Mouse (Mus musculus) brain, embryonic 18.5 days (tissue): Measurements from ENCODE around the gene Ccdc51.

ENCODE experiments used
- DNase-seq: peaks from one replicate; pipeline ENCODE4 v3.0.0-alpha.2; 2012; ENCODE audit warnings: low read depth, low spot score

The Ccdc51 gene

DNA sequence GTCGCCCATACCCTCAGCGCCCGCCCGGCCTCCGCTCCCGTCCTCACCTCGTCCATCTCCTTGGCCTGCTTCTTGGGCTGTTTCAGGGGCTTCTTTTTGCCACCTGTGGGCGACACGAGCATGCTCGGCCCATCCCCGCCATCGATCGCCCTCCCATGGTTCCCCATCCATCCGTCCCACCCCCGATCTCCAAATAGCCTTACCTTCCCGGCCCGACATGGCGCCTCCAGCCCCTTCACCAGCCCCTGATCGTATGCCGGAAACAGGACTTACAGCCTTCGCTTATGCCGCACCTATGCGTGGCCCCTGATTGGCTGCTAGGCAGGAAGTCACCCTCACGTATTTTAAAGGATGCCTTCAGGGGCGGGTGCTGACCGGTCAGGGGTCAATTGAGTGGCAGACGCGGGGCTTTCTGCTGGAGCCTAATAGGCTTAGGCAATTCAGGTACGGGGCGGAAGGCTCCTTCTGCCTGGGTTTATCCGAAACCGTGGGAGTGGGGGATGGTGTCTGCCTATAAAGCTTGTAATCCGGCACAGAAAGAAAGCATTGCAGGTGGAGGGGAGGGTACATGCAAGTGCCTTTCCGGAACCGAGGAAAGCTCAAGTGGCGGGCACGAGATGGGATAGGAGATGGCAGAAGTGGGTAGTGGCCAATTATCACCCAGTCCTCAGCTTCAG is at the start of gene Ccdc51, which contains the start of gene Tma7:
Gene Ccdc51 (plus strand): TSS at position 370 of the 677 bp plus-strand sequence.
Gene Tma7 (minus strand): TSS at position 464 of the 677 bp plus-strand sequence.
- peak; percentile 78 for DNase-seq

DNA sequence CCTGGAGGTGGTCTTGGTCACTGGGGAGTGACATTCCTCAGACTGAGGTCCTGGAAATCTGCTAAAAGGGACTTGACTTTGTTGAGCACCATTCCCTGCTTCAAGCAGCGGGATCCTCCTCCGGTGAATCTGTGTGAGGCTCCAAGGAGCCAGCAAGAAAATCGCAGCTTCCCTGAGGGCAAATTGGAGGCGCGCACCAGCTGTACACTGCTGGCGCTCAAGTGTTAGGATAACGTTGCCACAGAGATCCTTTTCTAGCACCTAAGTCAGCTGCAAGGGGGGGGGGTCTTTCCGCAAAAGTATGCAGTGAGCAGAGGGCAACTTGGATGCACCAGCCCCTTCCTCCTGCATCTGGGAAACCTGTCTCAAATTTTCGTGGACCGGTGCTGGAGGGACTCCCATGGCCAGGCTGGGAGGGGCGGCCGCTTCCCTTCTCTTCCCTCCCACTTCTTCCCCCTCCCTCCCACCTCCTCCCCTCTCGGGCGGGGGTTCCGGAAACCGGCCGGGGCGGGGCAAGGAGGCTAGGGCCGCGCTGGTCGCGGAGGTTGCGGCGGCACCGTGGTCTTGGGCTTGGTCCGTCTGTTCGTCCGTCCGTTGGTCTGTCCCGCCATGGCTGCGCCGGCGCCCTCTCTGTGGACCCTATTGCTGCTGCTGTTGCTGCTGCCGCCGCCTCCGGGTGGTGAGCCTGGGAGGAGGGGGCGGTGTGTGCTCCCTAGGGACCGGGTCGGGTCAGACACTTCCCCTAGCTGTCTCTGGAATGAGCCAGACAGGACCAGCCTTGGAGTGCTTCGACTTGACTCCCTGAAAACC is 44.0 kb upstream of the Ccdc51 start, which contains the start of gene Shisa5:
Gene Shisa5 (plus strand): TSS at position 480 of the 810 bp plus-strand sequence.
- DNase-seq, result no peak

DNA sequence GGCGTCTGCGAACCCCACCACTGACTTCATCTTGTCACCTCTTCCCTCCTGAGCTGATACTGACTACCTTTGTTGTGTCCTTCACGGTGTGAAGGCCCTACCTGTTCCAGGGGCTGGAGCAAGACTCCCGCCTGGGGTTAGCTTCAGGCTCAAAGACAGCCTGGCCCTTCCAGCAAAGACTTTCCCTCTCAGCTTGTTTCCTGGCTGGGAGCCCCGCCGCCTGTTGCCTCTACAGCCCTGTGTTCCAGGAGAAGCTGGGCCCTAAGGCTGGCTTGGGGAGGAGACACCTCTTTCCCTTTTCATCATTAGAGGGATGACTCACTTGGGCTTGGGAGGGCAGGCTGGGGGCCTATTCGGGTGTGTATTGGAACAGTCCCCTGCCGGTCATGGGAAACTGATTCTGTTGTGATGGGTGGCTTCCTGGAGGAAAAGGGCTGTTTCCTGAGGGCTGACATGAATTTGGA is 43.4 kb upstream of the Ccdc51 start:
- no peak for DNase-seq

DNA sequence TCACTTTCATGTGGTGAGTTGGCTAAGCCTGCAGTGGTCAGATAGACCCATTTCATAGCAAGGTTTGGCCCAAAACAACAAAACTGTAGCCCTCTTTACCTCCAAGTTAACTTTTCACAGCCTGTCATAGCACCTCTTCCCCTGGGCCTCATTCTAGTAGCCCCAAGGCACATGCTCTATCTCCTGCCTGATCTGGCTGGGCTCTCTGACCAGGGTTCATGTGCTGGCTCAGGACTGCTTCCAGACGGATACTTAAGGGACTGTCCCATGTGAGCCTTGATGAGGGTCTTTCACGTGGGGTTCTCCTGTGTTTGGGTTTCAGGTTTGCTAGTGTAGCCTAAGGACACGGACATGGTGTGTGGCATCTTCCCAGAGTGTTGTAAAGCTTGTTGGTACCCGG is 42.6 kb upstream of the Ccdc51 start:
- DNase-seq, result no peak

DNA sequence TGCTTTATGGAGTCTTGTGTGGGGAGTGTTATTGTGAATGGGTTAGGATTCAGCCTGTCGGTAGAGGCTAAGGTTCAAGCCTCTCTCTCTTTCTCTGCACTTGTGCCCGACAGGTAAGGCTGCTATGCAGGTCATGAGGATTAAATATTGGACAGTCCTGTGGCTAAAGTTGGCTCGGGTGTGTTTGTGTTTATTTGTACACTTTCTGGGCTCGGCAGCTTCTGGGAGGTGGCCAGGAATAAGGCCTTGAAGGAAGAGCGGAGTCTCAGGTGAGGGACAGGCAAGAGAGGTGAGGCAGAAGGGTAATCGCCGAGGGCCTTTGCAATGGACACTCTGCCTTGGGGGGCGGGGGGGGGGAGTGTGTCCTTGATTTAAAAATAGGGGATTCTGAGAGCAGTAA is 42.1 kb upstream of the Ccdc51 start:
- no peak for DNase-seq

DNA sequence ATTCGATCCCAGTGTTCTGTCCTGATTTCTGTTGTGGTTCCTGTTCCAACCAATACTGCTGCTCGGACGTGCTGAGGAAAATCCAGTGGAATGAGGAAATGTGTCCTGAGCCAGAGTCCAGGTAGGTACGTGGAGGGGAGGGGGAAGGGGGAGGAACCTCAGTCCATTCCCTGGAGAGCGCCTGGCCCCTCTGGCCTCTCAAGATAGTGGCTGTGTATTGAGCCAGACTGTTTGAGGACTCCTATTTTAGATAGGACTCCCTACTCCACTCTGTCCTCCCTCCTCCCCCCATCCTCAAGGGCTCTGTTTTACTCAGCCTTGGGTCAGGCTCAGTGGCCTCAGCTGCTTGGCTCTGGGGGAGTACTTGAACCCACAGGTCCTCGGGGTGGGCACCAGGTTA is 41.4 kb upstream of the Ccdc51 start:
- no peak for DNase-seq

DNA sequence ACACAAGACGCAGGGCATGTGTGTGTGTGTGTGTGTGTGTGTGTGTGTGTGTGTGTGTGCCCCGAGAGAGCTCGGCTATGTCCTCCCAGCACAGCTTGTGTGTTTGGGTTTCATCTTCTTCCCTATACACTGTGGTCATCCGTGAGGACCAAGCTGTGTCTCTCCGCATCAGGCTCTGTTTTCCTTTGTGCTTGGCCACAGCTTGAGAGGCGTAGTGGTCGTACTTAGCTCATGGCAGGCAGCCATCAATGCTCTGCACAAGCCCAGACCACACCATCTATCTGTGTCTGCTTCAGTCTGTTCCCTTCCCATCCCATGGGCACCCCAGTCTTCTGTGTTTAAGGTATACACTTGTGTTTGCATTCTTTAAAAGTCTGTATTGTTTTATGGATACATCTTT is 40.9 kb upstream of the Ccdc51 start:
- DNase-seq, result no peak

DNA sequence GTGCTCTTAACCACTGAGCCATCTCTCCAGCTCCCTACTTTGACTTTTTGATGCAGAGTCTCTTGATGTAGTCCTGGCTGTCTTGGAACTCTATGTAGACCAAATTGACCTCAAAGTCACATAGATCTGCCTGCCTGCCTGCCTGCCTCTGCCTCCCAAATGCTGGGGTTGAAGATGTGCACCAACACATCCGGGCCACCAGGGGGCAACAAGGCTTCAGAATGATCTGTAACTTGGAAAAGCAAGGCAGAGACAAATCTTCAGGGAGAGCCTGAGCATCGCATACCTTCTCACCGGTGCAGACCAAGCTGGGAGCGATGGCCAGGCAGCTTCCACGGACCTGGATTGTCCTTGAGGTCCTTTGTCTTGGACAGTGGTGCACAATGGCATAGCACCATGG is 36.0 kb upstream of the Ccdc51 start:
- DNase-seq, result no peak

DNA sequence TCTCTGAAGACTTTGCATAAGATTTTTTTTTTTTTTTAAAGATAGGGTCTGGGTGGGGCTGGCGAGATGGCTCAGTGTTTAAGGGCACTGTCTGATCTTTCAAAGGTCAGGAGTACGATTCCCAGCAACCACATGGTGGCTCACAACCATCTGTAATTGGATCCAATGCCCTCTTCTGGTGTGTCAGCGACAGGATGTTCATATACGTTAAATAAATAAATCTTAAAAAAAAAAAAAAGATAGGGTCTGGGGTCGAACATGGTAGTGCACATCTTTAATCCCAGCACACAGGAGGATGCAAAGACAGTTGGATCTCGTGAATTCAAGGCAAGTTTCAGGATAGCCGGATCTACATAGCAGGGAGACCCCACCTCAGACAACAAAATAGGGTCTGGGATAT is 33.0 kb upstream of the Ccdc51 start:
- DNase-seq, result no peak

DNA sequence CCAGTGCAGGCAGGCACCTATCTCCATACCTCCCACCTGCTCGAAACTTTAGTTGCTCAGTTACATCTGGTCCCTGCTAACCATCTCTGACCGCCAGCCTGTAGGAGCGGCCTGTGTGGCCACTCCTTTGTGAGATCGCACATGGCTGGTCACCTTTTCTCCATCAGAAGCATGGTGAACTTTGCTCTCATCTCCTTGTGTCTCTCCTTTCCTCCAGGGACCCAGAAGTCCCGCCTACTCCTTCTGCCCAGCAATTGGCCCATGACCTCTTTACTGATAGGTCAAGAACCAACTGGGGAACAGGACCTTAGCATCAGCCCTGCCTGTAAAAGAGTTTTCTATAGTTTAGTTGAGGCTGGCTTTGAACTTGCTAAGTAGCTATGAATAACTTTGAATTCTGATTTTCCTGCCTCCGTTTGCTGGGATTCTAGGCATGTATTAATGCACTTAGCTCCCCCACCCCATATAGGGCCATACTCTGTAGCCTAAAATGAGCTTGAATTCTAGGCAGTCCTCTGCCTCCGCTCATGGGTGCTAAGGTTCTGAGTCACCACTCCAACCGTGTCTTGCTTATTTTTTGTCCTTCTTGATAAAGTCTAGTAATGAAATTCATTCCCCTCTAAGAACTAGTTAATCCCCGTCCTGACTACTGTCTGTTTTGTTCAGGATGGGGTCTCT is 32.2 kb upstream of the Ccdc51 start:
- no peak for DNase-seq

DNA sequence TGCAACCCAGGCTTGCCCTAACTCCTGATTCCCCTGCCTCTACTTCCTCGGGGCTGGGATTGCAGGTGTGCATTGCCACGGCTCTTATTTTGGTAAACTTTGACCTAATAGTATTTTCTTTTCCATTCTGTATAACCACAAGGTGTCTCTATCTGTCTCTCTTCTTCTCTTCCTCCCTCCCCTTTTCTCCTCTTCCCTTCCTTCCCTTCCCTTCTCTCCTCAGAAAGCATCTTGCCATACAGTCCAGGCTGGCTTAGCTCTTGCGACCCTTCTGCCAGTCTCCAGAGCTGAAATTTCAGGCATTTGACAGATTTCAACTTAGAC is 31.7 kb upstream of the Ccdc51 start:
- no peak for DNase-seq

DNA sequence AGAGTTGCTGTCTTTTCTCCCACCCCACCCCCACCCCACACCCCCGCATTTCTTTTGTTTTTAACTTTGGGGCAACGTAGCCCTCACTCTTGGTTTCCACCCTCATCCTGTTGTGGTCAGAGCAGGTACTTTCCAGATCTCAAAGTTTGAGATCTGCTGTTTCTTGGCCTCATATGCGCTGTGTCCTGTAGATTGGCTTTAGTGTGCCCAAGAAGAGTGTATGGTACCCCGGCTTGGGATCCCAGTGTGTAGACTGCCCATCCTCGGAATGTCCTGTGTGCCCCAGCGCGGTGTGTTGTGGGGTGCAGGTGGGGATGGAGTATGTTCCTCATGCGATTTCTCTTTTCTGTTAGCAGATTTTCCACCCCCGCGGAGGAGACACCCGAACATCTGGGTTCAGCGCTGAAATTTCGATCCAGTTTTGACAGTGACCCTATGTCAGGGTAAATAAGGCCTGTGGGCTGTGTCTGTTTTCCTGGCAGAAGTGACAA is 31.2 kb upstream of the Ccdc51 start:
- DNase-seq, result no peak

DNA sequence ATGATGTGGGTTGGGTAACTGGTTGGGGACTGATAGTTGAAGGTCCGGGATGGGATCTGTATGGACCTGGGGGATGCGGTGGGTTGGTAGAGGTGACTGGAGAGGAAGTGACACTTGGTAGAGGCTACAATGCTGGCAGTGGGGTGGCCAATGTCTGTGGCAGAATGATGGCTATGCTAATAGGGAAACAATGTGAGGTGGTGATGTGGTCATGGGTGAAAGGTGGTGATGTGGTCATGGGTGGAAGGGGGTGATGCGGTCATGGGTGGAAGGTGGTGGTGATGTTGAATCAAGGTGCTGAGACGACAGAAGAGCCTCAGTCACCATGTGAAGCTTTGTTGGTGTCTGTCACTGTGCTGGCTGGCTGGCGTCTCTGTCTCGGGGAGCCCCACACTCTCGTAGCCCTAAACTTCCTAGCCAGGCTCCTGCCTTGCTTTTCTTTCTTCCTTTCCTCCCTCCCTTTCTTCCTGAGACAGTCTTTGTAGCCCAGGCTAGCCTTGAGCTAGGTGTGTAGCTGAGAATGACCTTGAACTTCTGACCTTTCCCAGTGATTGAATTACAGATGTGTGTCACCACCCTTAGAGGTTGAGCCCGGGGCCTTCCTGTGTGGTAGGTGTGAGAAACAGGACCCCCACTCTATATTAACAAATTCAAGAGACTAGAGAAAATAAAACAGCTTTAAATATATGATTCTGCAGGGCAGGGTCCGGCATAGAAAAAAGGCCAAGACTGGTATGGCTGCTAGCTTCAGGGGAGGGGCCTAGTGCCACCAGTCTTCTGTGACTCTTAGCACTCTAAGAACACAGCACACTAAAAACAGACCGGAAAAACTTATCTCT is 30.4 kb upstream of the Ccdc51 start:
- DNase-seq, result no peak

DNA sequence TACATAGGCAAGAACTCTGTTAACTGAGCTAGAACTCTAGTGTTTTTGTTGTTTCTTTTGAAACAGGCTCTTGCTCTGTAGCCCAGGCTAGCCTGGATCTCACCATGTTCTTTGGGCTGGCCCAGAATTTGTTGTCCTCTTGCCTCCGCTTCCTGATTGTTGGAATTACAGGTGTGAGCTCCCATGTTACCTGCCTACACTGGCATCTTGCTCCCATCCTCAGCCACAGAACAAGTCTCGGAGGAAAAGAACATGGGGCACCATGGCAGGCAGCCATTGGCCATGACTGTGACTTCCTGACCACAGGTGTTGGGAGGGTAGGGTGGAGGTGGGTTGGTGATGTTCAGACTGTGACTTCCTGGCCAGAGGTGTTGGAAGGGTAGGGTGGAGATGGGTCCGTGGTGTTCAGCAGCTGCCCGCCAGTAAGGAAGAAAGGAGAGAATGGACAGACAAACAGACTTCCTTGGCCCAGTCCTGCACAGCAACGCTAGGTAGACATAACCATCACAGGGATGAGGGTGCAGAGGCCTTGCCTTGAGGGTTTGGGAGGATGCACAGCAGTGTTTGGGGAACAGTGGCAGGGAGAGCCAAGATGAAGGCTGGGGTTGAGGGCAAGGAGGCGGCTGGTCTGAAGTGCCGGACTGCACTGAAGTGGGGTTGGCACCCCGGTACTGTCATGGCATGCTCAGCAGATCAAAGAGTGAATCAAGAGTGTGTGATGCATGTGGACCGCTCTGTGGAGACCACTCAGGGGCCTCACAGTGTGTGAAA is 29.6 kb upstream of the Ccdc51 start:
- no peak for DNase-seq

DNA sequence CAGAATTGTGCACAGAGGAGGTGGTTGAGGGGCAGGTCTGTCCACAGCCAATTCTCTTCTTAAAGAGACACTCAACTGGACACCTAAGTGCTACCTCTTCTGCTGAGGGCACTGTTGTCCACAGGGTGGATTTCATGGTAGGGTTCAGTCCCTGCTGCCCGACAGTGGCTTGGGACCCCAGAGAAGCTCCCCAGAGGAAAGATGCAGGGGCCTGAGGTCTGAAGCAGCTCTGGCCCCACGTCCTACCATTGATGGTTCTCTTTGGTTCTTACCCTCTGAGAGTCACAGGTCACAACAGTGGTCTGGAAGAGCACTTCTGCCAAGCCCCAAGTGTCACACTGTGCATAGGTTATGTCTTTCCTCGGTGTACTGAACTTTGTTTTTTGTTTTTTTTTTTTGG is 28.9 kb upstream of the Ccdc51 start:
- DNase-seq, result no peak

DNA sequence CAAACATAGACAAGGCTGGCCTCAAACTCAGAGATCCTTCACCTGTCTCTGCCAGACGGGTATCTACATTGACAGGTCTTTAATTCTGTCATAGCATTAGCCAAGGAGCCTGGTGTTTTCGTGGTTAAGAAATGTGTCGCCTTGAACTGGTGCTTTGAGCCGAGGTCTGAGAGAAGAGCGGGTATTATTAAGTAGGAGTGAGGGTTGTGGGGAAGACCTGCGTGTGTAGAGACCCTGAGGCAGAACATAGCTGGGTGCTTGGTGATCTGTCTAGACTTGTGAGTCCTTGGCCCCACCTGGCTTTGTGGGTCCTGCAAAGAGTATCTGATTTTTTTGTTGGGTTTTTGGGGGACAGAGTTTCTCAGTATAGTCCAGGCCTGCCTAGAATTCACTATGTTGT is 28.4 kb upstream of the Ccdc51 start:
- DNase-seq, result no peak

DNA sequence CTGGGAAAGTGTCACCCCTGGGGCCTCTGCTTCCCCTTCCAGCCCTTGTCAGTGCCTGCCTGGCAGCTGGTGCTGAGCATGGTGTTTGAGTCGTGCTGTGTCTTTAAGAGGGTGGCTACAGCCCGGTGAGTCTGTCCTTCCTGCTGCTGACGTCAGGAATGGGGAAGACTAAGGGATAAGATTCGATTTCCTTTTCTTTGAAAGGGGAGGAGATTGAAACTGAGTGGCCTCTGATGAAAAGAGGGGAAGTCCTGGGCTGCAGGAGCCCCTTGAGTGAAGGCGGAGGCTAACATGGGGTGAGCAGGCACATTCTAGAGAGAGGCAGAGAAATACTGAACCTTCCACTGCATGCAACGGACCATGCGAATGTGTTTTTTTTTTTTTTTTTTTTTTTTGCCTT is 27.6 kb upstream of the Ccdc51 start:
- DNase-seq, result peak; percentile 54

DNA sequence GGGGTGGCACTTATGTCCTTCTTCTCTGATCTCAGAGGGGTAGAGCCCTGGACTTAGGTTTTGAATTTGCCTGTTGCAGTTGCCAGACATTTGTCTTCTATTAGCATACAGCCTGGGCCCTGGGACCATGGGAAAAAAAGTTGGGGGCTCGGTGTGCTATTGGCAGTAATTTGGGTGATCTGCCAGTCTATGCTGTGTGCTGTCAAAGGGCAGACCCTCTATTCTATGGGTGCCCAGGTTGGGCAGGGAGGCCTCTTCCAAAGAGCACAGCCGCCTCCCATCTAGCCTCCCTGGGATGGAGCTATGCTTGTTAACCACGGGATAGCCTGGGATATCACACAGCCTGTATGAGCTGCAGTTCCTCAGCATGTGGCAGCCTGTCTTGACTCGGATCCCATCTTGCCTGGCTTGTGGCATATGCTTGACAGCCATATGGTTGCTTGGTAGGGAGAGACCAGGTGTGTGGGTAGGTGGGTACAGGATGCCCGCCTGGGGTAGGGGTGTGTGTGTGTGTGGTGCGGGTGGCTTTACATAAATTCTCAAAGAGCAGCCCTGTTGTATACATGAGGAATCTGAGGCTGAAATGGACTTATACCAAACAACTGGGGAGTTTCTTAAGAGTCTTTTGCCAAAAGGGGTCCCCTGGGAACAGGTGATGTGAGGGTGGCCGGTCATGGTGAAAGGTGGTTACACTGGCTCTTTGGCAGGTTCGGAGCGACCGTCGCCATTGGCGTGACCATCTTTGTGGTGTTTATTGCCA is 26.8 kb upstream of the Ccdc51 start:
- no peak for DNase-seq

DNA sequence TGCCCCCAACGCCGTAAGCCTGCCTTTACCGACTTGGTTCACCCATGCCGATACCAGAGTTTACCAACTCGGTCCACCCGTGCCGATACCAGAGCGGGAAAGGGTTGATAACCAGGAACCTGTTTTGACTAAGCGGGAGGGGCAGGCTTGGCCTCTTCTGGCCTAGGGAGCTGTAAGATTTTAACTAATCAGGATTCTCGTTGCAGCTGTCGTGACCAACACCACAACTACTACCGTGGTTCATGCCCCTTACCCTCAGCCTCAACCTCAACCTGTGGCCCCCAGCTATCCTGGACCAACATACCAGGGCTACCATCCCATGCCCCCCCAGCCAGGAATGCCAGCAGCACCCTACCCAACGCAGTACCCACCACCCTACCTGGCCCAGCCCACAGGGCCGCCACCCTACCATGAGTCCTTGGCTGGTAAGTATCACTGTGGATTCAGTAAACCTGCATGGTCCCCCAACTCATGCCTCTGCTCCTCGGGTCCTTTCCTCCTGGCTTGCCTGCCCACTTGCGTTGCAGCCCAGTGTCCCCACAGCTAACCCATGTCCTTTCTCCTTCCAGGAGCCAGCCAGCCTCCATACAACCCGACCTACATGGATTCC is 26.1 kb upstream of the Ccdc51 start:
- DNase-seq, result no peak

DNA sequence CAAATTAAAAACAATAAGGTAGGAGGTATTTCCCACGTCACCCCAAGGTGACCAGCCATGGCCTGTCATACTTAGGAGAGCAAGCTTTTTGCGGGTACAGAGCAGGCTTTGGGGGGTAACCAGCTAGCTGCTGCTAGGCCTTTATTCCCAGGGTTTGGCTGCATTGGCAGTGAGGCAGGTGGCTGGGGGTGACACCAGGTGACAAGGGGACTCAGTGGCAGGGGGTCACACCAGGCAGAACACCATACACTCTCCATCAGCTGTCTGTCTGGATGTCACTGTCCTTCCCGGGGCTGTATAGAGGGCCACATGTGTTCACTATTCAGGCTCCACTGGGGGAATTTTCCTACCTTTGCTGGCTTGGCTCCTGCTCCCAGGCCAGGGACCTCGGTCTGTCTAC is 25.4 kb upstream of the Ccdc51 start:
- DNase-seq, result no peak
